Mouse (Mus musculus) heart, postnatal 14 days (tissue): ENCODE results near the gene Ins1. TPM values are rescaled to one million over a fixed set of nuclear protein-coding genes. Genes with fewer than 3 reads are reported as not detected.

Source experiments
- DNase-seq, 2 experiments: peaks; one replicate each; pipeline ENCODE4 v3.0.0; 2021 to 2022
- intact Hi-C: fragments of 180-260 bp; cut with DNase I; formaldehyde crosslinking; loops from one replicate; pipeline ENCODE4 v1.15.1; 2025
- long read RNA-seq, 2 experiments: library from polyadenylated mRNA; stranded (forward); transcript quantifications; one replicate each; pipeline ENCODE4 v2.0.0; 2021
- total RNA-seq, 2 experiments: library from RNA; stranded (reverse); gene quantifications; 2 replicates each; pipeline ENCODE4 v1.2.3; 2021

The Ins1 gene
- total RNA-seq: not detected
- long read RNA-seq, experiment 1: 0 reads
- long read RNA-seq, experiment 2: 0 reads

GRCm38 (mm10) chr19:52263997-52264396, at the start of gene Ins1:
Ins1 (plus strand) TSS chr19:52264297.
- DNase-seq: no peak
- intact Hi-C loops: no loop called here
